Mouse (Mus musculus) liver, embryonic 14.5 days (tissue): ENCODE results near the gene Fgfbp1.

Experiments
- CTCF ChIP-seq: IDR thresholded peaks from 2 replicates; pipeline ENCODE4 v1.5.1; 2016; ENCODE audit warnings: antibody characterized with exemption, low read depth, control low read depth
- EP300 ChIP-seq: IDR thresholded peaks from 2 replicates; pipeline ENCODE4 v1.6.1; 2016; ENCODE audit warnings: antibody characterized with exemption, low read depth

GRCm38 (mm10) chr5:43953241-43953640, 28.3 kb downstream of the Fgfbp1 start:
- TF ChIP-seq CTCF, result no peak
- TF ChIP-seq EP300, result no peak
